Mouse (Mus musculus): ENCODE measurements at regions not wholly inside any gene's neighbourhood (a gene's known extent, or its start where the extent isn't known, plus 50 kb on each side); places are given as distances from the start of the nearest gene placed in this dataset.

- no peaks in the 10 kb centered on the region for H3K36me3 ChIP-seq (ENCODE audit: control insufficient read depth, insufficient read depth, low read length)
- no peak overlapping the region for H3K4me3 ChIP-seq (ENCODE audit: low read depth, low read length)
- H3K9ac ChIP-seq (ENCODE audit: low read length) = no peak overlapping the region
- 80% methylated on average over 7 of the region's 7 CpGs for WGBS
- no peaks in the 10 kb centered on the region for H3K9me3 ChIP-seq (ENCODE audit: control insufficient read depth, low read length)
- H3K4me2 ChIP-seq = no peak overlapping the region
- ATAC-seq (ENCODE audit: low FRiP score) = no peak
- no peaks in the 10 kb centered on the region for H3K4me1 ChIP-seq (ENCODE audit: control insufficient read depth, insufficient read depth, low read length)
- H3K27ac ChIP-seq (ENCODE audit: low read depth, low read length) = no peak overlapping the region
- DNase-seq (ENCODE audit: low spot score, missing footprints) = no peak
- H3K27me3 ChIP-seq (ENCODE audit: control insufficient read depth, insufficient read depth, low read length) = no peaks in the 10 kb centered on the region
These were observed 103.1 kb upstream of the Rybp start for GRCm38 (mm10) chr6:100390258-100390910.

DNA sequence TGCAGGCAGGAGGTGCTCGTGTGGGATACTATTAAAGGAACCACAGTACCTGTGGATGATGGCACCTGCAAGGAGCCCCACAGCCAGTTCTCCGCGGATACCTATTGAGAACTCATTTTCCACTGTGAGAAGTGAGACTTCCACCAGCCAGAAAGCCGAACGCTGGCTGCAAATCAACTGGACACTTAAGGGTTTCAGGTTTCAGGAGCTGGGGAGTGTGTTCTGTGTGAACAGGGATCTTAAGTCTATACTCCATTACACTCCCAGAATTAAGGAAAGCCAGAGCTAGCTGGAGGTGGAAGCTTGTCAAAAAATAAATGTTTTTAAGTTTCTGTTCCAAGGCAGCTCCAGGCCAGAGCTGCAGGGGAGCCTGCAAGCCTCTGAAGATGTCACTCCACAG, 99.8 kb upstream of the Rybp start:
- 45% methylated on average over 5 of the region's 5 CpGs for WGBS
- ATAC-seq (ENCODE audit: low FRiP score) (no peak), DNase-seq (ENCODE audit: low spot score, missing footprints) (no peak)
- Histone ChIP-seq H3K27me3 (ENCODE audit: control insufficient read depth, insufficient read depth, low read length) (no peaks in the 10 kb centered on the region), H3K36me3 (ENCODE audit: control insufficient read depth, insufficient read depth, low read length) (no peaks in the 10 kb centered on the region), H3K4me3 (ENCODE audit: low read depth, low read length) (no peak overlapping the region), H3K4me1 (ENCODE audit: control insufficient read depth, insufficient read depth, low read length) (no peaks in the 10 kb centered on the region), H3K4me2 (no peak overlapping the region), H3K9ac (ENCODE audit: low read length) (no peak overlapping the region), H3K27ac (ENCODE audit: low read depth, low read length) (no peak overlapping the region), H3K9me3 (ENCODE audit: control insufficient read depth, low read length) (no peaks in the 10 kb centered on the region)

- Histone ChIP-seq H3K4me1 (ENCODE audit: control insufficient read depth, insufficient read depth, low read length) (peaks cover 3% of the 10 kb centered on the region), H3K27ac (ENCODE audit: low read depth, low read length) (no peak overlapping the region), H3K9me3 (ENCODE audit: control insufficient read depth, low read length) (no peaks in the 10 kb centered on the region), H3K4me3 (ENCODE audit: low read depth, low read length) (no peak overlapping the region), H3K27me3 (ENCODE audit: control insufficient read depth, insufficient read depth, low read length) (no peaks in the 10 kb centered on the region), H3K4me2 (no peak overlapping the region), H3K9ac (ENCODE audit: low read length) (no peak overlapping the region), H3K36me3 (ENCODE audit: control insufficient read depth, insufficient read depth, low read length) (no peaks in the 10 kb centered on the region)
- 73% methylated on average over 8 of the region's 8 CpGs for WGBS
- no peak for ATAC-seq (ENCODE audit: low FRiP score)
- no peak for DNase-seq (ENCODE audit: low spot score, missing footprints)
These were observed 98.4 kb upstream of the Rybp start for GRCm38 (mm10) chr6:100385640-100386039.

- 73% methylated on average over 5 of the region's 5 CpGs for WGBS
- no peaks in the 10 kb centered on the region for H3K36me3 ChIP-seq (ENCODE audit: control insufficient read depth, insufficient read depth, low read length)
- ATAC-seq (ENCODE audit: low FRiP score) (no peak), DNase-seq (ENCODE audit: low spot score, missing footprints) (no peak)
- no peaks in the 10 kb centered on the region for H3K9me3 ChIP-seq (ENCODE audit: control insufficient read depth, low read length)
- no peaks in the 10 kb centered on the region for H3K27me3 ChIP-seq (ENCODE audit: control insufficient read depth, insufficient read depth, low read length)
- no peak overlapping the region for H3K4me3 ChIP-seq (ENCODE audit: low read depth, low read length)
- H3K27ac ChIP-seq (ENCODE audit: low read depth, low read length) = no peak overlapping the region
- H3K9ac ChIP-seq (ENCODE audit: low read length) = no peak overlapping the region
- no peak overlapping the region for H3K4me2 ChIP-seq
- peaks cover 7% of the 10 kb centered on the region for H3K4me1 ChIP-seq (ENCODE audit: control insufficient read depth, insufficient read depth, low read length)
These were observed 93.8 kb upstream of the Rybp start for GRCm38 (mm10) chr6:100381046-100381445.

DNA sequence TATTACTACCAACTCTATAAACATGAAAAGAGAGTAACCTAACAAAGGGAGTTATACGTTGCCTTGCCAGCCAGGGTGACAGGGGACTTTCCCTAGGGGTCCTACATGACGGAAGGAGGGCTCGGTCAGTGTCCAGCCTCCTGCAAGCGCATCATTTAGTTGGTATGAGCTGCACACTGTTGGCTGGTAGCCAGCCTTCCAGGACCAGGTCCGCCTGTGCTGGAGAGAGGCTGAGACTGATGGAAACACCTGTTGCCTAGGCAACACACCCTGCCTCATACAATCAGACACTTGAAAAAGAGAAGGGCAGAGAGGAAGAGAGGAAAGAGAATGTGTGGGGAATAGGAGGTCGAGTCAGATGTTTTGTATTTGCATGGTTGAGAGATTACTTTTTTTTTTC, 93.3 kb upstream of the Rybp start:
- H3K4me2 ChIP-seq = no peak overlapping the region
- no peaks in the 10 kb centered on the region for H3K36me3 ChIP-seq (ENCODE audit: control insufficient read depth, insufficient read depth, low read length)
- H3K4me1 ChIP-seq (ENCODE audit: control insufficient read depth, insufficient read depth, low read length) = peaks cover 7% of the 10 kb centered on the region
- H3K27me3 ChIP-seq (ENCODE audit: control insufficient read depth, insufficient read depth, low read length) = no peaks in the 10 kb centered on the region
- DNase-seq (ENCODE audit: low spot score, missing footprints) = no peak
- H3K9me3 ChIP-seq (ENCODE audit: control insufficient read depth, low read length) = no peaks in the 10 kb centered on the region
- no peak overlapping the region for H3K9ac ChIP-seq (ENCODE audit: low read length)
- peak; percentile 60; the same call in 1 of the 2 replicates for ATAC-seq (ENCODE audit: low FRiP score)
- H3K27ac ChIP-seq (ENCODE audit: low read depth, low read length) = no peak overlapping the region
- WGBS = 29% methylated on average over 6 of the region's 6 CpGs
- H3K4me3 ChIP-seq (ENCODE audit: low read depth, low read length) = no peak overlapping the region

DNA sequence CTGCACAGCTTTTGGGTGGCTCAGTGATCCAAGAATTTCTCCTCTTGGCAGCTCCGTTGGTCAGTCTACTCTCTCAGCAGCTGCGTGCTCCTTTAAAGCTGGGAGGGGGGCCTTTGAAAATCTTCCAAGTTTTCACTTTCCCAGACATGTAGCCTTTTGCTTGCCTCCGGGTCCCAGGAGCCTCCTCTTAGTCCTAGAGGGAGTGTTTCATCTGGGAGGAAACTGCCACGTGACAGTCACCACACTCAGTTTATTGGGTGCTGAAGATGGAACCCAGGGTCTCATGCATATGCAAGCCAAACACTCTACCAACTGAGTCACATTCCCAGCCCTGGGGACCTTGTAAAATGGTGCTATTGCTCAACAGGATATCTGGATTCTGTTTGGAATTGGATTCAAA, 92.5 kb upstream of the Rybp start:
- WGBS = 65% methylated on average over 4 of the region's 4 CpGs
- no peaks in the 10 kb centered on the region for H3K9me3 ChIP-seq (ENCODE audit: control insufficient read depth, low read length)
- no peak for DNase-seq (ENCODE audit: low spot score, missing footprints)

GRCm38 (mm10) chr6:100378533-100378874, 91.2 kb upstream of the Rybp start:
- 55% methylated on average over 4 of the region's 4 CpGs for WGBS

More for the DNA sequence above, 92.5 kb upstream of the Rybp start:
- no peak overlapping the region for H3K27ac ChIP-seq (ENCODE audit: low read depth, low read length)
- H3K4me2 ChIP-seq = no peak overlapping the region
- H3K9ac ChIP-seq (ENCODE audit: low read length) = no peak overlapping the region
- H3K27me3 ChIP-seq (ENCODE audit: control insufficient read depth, insufficient read depth, low read length) = no peaks in the 10 kb centered on the region
- H3K4me1 ChIP-seq (ENCODE audit: control insufficient read depth, insufficient read depth, low read length) = peaks cover 7% of the 10 kb centered on the region
- no peak overlapping the region for H3K4me3 ChIP-seq (ENCODE audit: low read depth, low read length)
- ATAC-seq (ENCODE audit: low FRiP score) = no peak
- no peaks in the 10 kb centered on the region for H3K36me3 ChIP-seq (ENCODE audit: control insufficient read depth, insufficient read depth, low read length)

GRCm38 (mm10) chr6:100377828-100378532, 90.7 kb upstream of the Rybp start:
- no peaks in the 10 kb centered on the region for H3K9me3 ChIP-seq (ENCODE audit: control insufficient read depth, low read length)
- H3K27me3 ChIP-seq (ENCODE audit: control insufficient read depth, insufficient read depth, low read length) = no peaks in the 10 kb centered on the region
- DNase-seq (ENCODE audit: low spot score, missing footprints) (no peak), ATAC-seq (ENCODE audit: low FRiP score) (no peak)
- H3K4me3 ChIP-seq (ENCODE audit: low read depth, low read length) = no peak overlapping the region
- no peak overlapping the region for H3K9ac ChIP-seq (ENCODE audit: low read length)
- no peak overlapping the region for H3K27ac ChIP-seq (ENCODE audit: low read depth, low read length)
- H3K36me3 ChIP-seq (ENCODE audit: control insufficient read depth, insufficient read depth, low read length) = no peaks in the 10 kb centered on the region
- peaks cover 7% of the 10 kb centered on the region for H3K4me1 ChIP-seq (ENCODE audit: control insufficient read depth, insufficient read depth, low read length)
- 41% methylated on average over 6 of the region's 6 CpGs for WGBS
- no peak overlapping the region for H3K4me2 ChIP-seq

More at GRCm38 (mm10) chr6:100378533-100378874, 91.2 kb upstream of the Rybp start:
- Histone ChIP-seq H3K27me3 (ENCODE audit: control insufficient read depth, insufficient read depth, low read length) (no peaks in the 10 kb centered on the region), H3K9me3 (ENCODE audit: control insufficient read depth, low read length) (no peaks in the 10 kb centered on the region), H3K4me1 (ENCODE audit: control insufficient read depth, insufficient read depth, low read length) (peaks cover 7% of the 10 kb centered on the region), H3K36me3 (ENCODE audit: control insufficient read depth, insufficient read depth, low read length) (no peaks in the 10 kb centered on the region), H3K4me3 (ENCODE audit: low read depth, low read length) (no peak overlapping the region), H3K9ac (ENCODE audit: low read length) (no peak overlapping the region), H3K27ac (ENCODE audit: low read depth, low read length) (no peak overlapping the region), H3K4me2 (no peak overlapping the region)
- no peak for DNase-seq (ENCODE audit: low spot score, missing footprints)
- ATAC-seq (ENCODE audit: low FRiP score) = no peak

DNA sequence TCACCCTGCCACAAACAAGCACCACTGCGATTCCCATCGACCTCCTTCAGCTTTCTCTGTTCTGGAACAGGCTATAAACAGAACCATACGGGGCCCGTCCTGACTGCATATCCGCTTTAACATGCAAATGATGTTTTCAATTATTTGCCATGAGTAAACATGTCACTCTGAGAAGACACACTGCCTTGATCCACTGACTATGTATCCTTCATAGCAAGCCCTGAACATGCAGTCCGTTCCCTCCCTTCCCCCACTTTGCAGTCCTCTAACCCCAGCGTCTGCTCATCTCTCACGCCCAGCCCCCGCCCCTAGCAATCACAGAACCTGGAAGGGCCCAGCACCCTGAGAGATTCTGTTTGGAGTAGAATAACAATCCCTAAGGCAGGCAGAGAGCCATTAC, 89.4 kb upstream of the Rybp start:
- H3K27ac ChIP-seq (ENCODE audit: low read depth, low read length) = no peak overlapping the region
- H3K9me3 ChIP-seq (ENCODE audit: control insufficient read depth, low read length) = no peaks in the 10 kb centered on the region
- no peak for DNase-seq (ENCODE audit: low spot score, missing footprints)
- no peak overlapping the region for H3K9ac ChIP-seq (ENCODE audit: low read length)
- H3K4me1 ChIP-seq (ENCODE audit: control insufficient read depth, insufficient read depth, low read length) = peaks cover 7% of the 10 kb centered on the region
- no peak overlapping the region for H3K4me2 ChIP-seq
- ATAC-seq (ENCODE audit: low FRiP score) = 0 out of 2 replicates have a peak, but pooled peaks have one; percentile 33
- H3K27me3 ChIP-seq (ENCODE audit: control insufficient read depth, insufficient read depth, low read length) = no peaks in the 10 kb centered on the region
- no peak overlapping the region for H3K4me3 ChIP-seq (ENCODE audit: low read depth, low read length)
- no peaks in the 10 kb centered on the region for H3K36me3 ChIP-seq (ENCODE audit: control insufficient read depth, insufficient read depth, low read length)
- 27% methylated on average over 9 of the region's 9 CpGs for WGBS

Data from midbrain, embryonic 11.5 days (tissue).